Mouse (Mus musculus): ENCODE data around the gene Adar.
"Not testable (repeated sequence)": the region's sequence is repeated elsewhere in the genome, so short reads cannot be mapped to it uniquely, and the experiment has no call there.

Gene Adar

DNA sequence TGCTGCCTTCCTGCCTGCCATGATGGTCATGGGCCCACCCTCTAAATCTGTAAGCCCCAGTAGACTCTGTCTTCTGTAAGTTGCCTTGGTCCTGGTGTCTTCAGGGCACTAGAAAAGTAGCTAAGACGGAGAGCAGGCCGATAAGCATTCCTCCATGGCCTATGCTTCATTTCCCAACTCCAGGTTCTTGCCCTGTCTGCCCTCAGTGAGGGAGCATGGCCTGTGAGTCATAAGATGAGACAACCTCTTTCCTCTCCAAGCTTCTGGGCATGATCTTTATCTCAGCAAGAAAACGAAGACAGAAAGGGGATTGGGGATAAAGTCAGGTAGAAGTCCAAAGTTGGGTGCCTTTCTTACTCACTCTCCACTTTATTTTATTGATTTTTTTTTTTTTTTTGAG is 83.7 kb downstream of the Adar start:
- no peak for DNase-seq

GRCm38 (mm10) chr3:89799476-89799875 is 84.7 kb downstream of the Adar start:
- DNase-seq, result no peak

- DNase-seq, result not testable (repeated sequence)
Observed at GRCm38 (mm10) chr3:89800078-89800477, 85.3 kb downstream of the Adar start.

DNA sequence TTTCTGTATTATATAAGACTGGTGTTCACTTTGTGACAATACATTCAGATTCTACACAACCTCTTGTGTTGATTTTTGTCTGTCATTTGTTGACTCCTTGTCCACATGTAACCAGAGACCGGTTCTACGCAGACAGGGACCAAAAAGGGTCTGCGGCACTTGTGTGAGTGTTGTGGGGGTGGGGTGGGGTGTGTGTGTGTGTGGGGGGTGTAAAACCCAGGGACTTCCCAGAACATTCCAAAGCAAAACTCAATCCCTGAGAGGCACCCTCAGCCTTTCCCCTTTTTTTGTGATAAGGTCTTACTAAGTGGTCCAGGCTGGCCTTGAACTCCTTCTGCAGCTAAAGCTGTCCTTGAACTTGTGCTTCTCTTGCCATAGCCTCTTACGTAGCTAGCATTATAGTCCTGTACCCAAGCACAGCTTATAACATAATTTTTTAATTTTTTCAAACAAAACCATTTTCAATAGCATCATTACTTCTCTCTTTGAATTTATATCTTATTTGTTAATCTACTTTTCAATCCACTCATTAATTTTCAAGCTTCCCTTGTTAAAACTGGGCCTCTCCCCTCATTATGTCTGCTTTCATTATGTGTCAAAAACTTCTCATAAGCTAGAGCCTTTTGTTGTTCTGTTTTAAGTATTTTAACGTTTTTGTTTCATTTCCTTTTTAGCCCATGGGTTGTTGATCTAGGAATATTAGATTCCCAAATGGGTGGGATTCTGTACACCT is 86.1 kb downstream of the Adar start:
- no peak for DNase-seq

- DNase-seq, result no peak
Observed at GRCm38 (mm10) chr3:89801507-89801847, 86.7 kb downstream of the Adar start.

GRCm38 (mm10) chr3:89802876-89803275 is 88.1 kb downstream of the Adar start:
- no peak for DNase-seq
